Mouse (Mus musculus): ENCODE measurements around the gene Il18rap.

- no peak for TF ChIP-seq CTCF (IDR thresholded peaks at IDR 0.05; ENCODE audit: low read depth, low read length)
- no peak for TF ChIP-seq EP300 (IDR thresholded peaks at IDR 0.05; ENCODE audit: insufficient read depth, low read depth, low read length)
These were observed 82.7 kb downstream of the Il18rap start for GRCm38 (mm10) chr1:40597822-40598221.
